Mouse (Mus musculus) thymus, adult 18-20 months (tissue): ENCODE measurements at regions not wholly inside any gene's neighbourhood (a gene's known extent, or its start where the extent isn't known, plus 50 kb on each side); places are given as distances from the start of the nearest gene placed in this dataset.
A peak's percentile ranks its signal among the peaks of the same experiment; 100 is the strongest.
"Not testable (repeated sequence)": the region's sequence is repeated elsewhere in the genome, so short reads cannot be mapped to it uniquely, and the experiment has no call there.

ENCODE experiments used
- DNase-seq, 2 experiments: peaks; one replicate each; pipeline ENCODE4 v3.0.0; 2022; ENCODE audit warnings: mixed read lengths in 2 of 2

- DNase-seq, result peak in 1 of 2 experiments; percentile 4
These were observed 66.0 kb downstream of the Nr2f2 start for GRCm38 (mm10) chr7:70300516-70300915.

- DNase-seq, result no peak
These were observed 75.1 kb downstream of the Nr2f2 start for GRCm38 (mm10) chr7:70291431-70291830.

GRCm38 (mm10) chr7:70290733-70291320, 75.7 kb downstream of the Nr2f2 start:
- no peak for DNase-seq

- no peak for DNase-seq
These were observed 76.3 kb downstream of the Nr2f2 start for GRCm38 (mm10) chr7:70290277-70290676.

- no peak for DNase-seq
These were observed 77.9 kb downstream of the Nr2f2 start for GRCm38 (mm10) chr7:70288621-70289020.

- DNase-seq, result no peak
These were observed 78.6 kb downstream of the Nr2f2 start for GRCm38 (mm10) chr7:70287891-70288421.

GRCm38 (mm10) chr7:70286836-70287355, 79.6 kb downstream of the Nr2f2 start:
- no peak for DNase-seq

- DNase-seq, result no peak
These were observed 81.2 kb downstream of the Nr2f2 start for GRCm38 (mm10) chr7:70285344-70285743.

GRCm38 (mm10) chr7:70283836-70284235, 82.7 kb downstream of the Nr2f2 start:
- no peak for DNase-seq

GRCm38 (mm10) chr7:70283166-70283565, 83.4 kb downstream of the Nr2f2 start:
- DNase-seq, result no peak

- DNase-seq, result no peak
These were observed 84.5 kb downstream of the Nr2f2 start for GRCm38 (mm10) chr7:70281891-70282515.

GRCm38 (mm10) chr7:70281381-70281750, 85.2 kb downstream of the Nr2f2 start:
- DNase-seq, result no peak

- DNase-seq, result no peak
These were observed 85.7 kb downstream of the Nr2f2 start for GRCm38 (mm10) chr7:70280643-70281380.

- DNase-seq, result no peak
These were observed 86.5 kb downstream of the Nr2f2 start for GRCm38 (mm10) chr7:70279927-70280642.

- no peak for DNase-seq
These were observed 87.4 kb downstream of the Nr2f2 start for GRCm38 (mm10) chr7:70279101-70279500.

GRCm38 (mm10) chr7:70276078-70276477, 90.5 kb downstream of the Nr2f2 start:
- no peak for DNase-seq

- DNase-seq, result no peak
These were observed 92.2 kb downstream of the Nr2f2 start for GRCm38 (mm10) chr7:70274312-70274711.

GRCm38 (mm10) chr7:70267075-70267474, 99.5 kb downstream of the Nr2f2 start:
- peak in 1 of 2 experiments; percentile 3 for DNase-seq

- DNase-seq, result no peak
These were observed 109.7 kb downstream of the Nr2f2 start for GRCm38 (mm10) chr7:70256806-70257205.

- no peak for DNase-seq
These were observed 111.5 kb downstream of the Nr2f2 start for GRCm38 (mm10) chr7:70255072-70255471.

GRCm38 (mm10) chr7:70253275-70253674, 113.3 kb downstream of the Nr2f2 start:
- no peak for DNase-seq

- not testable (repeated sequence) for DNase-seq
These were observed 127.5 kb downstream of the Nr2f2 start for GRCm38 (mm10) chr7:70239059-70239458.

- no peak for DNase-seq
These were observed 147.2 kb downstream of the Nr2f2 start for GRCm38 (mm10) chr7:70219310-70219709.
